Mouse (Mus musculus): ENCODE measurements around the gene Kif12.

- TF ChIP-seq CTCF (IDR thresholded peaks at IDR 0.05; ENCODE audit: low read depth), result no peak
- TF ChIP-seq EP300 (IDR thresholded peaks at IDR 0.05; ENCODE audit: low read depth), result no peak
These were observed 14.4 kb upstream of the Kif12 start for GRCm38 (mm10) chr4:63186281-63186870.
